Mouse (Mus musculus) adrenal gland (tissue): ENCODE results near the gene Bco2.

Source experiments
- intact Hi-C: fragments of 180-260 bp; cut with DNase I; formaldehyde crosslinking; loops from one replicate; pipeline ENCODE4 v1.15.1; 2025

Bco2 gene

GRCm38 (mm10) chr9:50520748-50521147, 34.2 kb downstream of the Bco2 start:
- intact Hi-C loops = no loop called here

GRCm38 (mm10) chr9:50518781-50519180, 36.2 kb downstream of the Bco2 start:
- intact Hi-C loops = no loop called here

- intact Hi-C loops = no loop called here
These were observed 39.5 kb downstream of the Bco2 start for GRCm38 (mm10) chr9:50515462-50515861.

GRCm38 (mm10) chr9:50507570-50507969, 47.4 kb downstream of the Bco2 start:
- intact Hi-C loops = no loop called here

GRCm38 (mm10) chr9:50505405-50505804, 49.6 kb downstream of the Bco2 start:
- intact Hi-C loops = no loop called here

- intact Hi-C loops = no loop called here
These were observed 52.0 kb downstream of the Bco2 start for GRCm38 (mm10) chr9:50502949-50503348.

GRCm38 (mm10) chr9:50500974-50501501, 53.9 kb downstream of the Bco2 start:
- intact Hi-C loops = no loop called here

GRCm38 (mm10) chr9:50500467-50500973, 54.5 kb downstream of the Bco2 start:
- intact Hi-C loops = no loop called here

GRCm38 (mm10) chr9:50499781-50500180, 55.2 kb downstream of the Bco2 start:
- intact Hi-C loops = no loop called here

GRCm38 (mm10) chr9:50498815-50499214, 56.2 kb downstream of the Bco2 start:
- intact Hi-C loops = no loop called here

GRCm38 (mm10) chr9:50497536-50497935, 57.4 kb downstream of the Bco2 start:
- intact Hi-C loops = no loop called here

- intact Hi-C loops = no loop called here
These were observed 57.9 kb downstream of the Bco2 start for GRCm38 (mm10) chr9:50497076-50497475.

GRCm38 (mm10) chr9:50496546-50496945, 58.4 kb downstream of the Bco2 start:
- intact Hi-C loops = no loop called here

GRCm38 (mm10) chr9:50496151-50496505, 58.9 kb downstream of the Bco2 start:
- intact Hi-C loops = no loop called here

GRCm38 (mm10) chr9:50495405-50496150, 59.4 kb downstream of the Bco2 start:
- intact Hi-C loops = no loop called here

GRCm38 (mm10) chr9:50494311-50494710, 60.7 kb downstream of the Bco2 start, which contains the start of gene Plet1:
Gene Plet1, plus strand, starts transcription at chr9:50494525.
- intact Hi-C loops = no loop called here

GRCm38 (mm10) chr9:50493777-50494176, 61.2 kb downstream of the Bco2 start:
- intact Hi-C loops = no loop called here

- intact Hi-C loops = no loop called here
These were observed 63.4 kb downstream of the Bco2 start for GRCm38 (mm10) chr9:50491531-50492045.

- intact Hi-C loops = no loop called here
These were observed 64.1 kb downstream of the Bco2 start for GRCm38 (mm10) chr9:50490836-50491235.

- intact Hi-C loops = no loop called here
These were observed 69.5 kb downstream of the Bco2 start for GRCm38 (mm10) chr9:50485521-50485920.
